Mouse (Mus musculus): ENCODE measurements around the gene Krtap3-3.
"Not testable (repeated sequence)": the region's sequence is repeated elsewhere in the genome, so short reads cannot be mapped to it uniquely, and the experiment has no call there.

Gene Krtap3-3

DNA sequence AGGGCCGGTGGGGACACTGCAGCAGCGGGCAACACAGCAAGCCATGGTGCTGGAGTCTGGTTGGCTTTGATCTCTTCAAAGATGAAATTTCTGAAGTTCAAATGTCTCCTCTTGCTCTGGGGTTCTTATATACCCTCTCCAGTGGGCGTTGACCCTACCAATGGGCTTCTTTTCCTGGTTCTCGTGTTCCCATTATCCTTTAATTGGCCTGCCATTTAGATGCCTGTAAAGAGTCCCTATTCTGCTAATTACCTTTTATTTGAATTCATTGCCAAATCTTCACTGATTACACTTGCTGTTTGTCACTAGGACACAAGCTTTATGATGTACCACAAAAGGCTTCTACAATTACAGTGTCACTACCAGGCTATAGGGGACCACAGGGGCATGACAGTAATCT is at the start of gene Krtap3-3:
TSS of gene Krtap3-3 (minus strand) at position 101 of the 400 bp plus-strand sequence.
- DNase-seq: no peak

DNA sequence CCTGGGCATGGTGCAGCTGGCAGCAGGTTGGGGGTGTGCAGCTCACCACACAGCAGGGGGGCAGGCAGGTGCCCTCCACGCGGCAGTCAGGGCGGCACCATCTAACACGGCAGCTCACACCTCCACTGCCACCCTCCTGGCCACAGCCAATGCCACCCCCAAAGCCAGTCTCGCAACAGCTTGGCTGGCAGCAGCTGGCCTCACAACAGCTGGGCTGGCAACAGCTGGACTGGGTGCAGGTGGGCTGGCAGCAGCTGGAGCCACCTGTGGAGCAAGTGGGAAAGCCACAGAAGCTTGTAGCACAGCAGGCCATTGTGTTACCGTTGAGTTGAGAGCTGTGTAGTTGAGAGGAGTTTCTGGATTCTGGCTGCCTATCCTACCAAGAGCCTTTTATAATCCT is 47.1 kb upstream of the Krtap3-3 start, which contains the start of gene Krtap9-3:
TSS of gene Krtap9-3 (minus strand) at position 364 of the 400 bp plus-strand sequence.
- DNase-seq: not testable (repeated sequence)

DNA sequence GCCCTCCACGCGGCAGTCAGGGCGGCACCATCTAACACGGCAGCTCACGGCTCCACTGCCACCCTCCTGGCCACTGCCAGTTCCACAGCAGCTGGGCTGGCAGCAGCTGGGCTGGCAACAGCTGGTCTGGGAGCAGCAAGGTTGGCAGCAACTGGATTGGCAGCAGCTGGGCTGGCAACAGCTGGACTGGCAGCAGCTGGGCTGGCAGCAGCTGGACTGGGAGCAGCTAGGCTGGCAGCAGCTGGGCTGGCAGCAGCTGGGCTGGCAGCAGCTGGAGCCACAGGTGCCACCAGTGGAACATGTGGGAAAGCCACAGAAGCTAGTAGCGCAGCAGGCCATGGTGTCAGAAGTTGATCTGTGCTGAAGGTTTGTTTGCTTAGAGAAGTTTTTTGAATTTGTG is 40.3 kb upstream of the Krtap3-3 start, which contains the start of gene Krtap1-3:
TSS of gene Krtap1-3 (minus strand) at position 359 of the 400 bp plus-strand sequence.
- no peak for DNase-seq

DNA sequence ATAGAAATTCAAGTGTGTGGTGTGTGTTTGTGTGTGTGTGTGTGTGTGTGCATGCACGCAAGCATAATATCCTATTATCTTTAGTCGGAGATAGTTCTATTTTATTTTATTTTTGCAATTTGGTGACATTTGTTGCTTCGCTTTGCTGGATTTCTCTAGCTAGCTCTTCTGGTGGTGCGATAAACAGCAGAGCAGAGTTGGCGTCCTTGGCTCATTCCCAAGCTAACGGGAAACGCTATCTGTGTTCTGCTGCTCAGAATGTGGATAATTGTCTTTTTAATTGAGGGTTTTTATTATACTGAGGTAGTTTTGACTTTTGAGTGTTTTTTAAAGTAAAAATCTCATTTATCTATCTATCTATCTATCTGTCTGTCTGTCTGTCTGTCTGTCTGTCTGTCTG is 34.4 kb upstream of the Krtap3-3 start:
- DNase-seq: no peak

DNA sequence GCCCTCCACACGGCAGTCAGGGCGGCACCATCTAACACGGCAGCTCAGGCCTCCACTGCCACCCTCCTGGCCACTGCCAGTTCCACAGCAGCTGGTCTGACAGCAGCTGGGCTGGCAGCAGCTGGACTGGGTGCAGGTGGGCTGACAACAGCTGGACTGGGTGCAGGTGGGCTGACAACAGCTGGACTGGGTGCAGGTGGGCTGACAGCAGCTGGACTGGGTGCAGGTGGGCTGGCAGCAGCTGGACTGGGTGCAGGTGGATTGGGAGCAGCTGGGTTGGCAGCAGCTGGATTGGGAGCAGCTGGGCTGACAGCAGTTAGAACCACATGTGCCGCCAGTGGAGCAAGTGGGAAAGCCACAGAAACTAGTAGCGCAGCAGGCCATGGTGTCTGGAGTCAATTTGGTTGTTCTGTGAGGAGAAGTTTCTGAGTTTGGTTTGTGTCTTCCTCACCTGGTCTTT is 32.6 kb upstream of the Krtap3-3 start, which contains the start of gene Krtap1-4:
TSS of gene Krtap1-4 (minus strand) at position 410 of the 460 bp plus-strand sequence.
- no peak for DNase-seq

DNA sequence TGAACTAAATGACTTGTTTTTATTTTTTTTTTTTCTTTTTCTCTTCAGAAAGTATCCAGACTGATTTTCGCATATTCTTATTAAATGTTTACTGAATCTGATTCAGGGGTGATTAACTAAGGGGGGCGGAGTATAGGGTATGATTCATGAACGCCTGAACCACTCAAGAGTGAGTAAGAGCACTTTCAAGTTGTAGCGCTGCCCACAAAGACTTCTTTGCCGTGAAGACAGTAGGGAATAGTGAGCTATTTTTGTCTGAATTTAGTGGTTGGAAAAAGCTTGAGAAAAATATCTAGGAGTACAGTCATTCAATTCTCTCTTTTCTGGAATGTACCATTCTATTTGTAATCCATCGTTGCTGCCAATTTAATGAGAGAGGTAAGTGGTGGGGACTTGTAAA is 30.9 kb upstream of the Krtap3-3 start:
- no peak for DNase-seq

DNA sequence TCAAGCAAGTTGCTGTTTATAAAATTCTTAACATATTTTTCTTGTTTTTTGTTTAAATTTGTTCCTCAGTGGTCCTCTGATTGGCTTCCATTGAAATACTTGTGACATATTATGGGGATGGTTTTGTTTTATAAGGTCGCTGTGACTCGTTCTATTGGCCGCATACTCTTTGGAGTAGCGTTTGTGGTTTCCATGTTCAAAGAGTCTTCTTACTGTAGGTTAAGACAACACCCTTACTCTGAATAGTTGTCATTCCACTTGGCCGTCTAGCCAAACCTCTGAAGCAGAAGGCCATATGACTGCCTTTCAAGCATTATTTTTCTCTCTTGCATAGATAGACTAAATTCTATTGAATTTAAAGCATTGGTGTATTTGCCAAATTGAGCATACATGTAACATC is 30.4 kb upstream of the Krtap3-3 start:
- no peak for DNase-seq

DNA sequence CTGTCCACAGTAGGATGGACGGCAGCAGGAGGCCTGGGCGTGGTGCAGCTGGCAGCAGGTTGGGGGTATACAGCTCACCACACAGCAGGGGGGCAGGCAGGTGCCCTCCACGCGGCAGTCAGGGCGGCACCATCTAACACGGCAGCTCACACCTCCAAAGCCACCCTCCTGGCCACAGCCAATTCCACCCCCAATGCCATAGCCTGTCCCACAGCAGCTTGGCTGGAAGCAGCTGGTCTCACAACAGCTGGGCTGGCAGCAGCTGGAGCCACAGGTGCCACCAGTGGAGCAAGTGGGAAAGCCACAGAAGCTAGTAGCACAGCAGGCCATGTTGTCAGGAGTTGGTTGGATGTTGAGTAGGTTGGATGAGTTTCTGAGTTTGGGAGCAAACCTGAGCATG is 30.0 kb upstream of the Krtap3-3 start, which contains the start of gene Krtap1-5:
TSS of gene Krtap1-5 (minus strand) at position 381 of the 400 bp plus-strand sequence.
- DNase-seq: no peak

DNA sequence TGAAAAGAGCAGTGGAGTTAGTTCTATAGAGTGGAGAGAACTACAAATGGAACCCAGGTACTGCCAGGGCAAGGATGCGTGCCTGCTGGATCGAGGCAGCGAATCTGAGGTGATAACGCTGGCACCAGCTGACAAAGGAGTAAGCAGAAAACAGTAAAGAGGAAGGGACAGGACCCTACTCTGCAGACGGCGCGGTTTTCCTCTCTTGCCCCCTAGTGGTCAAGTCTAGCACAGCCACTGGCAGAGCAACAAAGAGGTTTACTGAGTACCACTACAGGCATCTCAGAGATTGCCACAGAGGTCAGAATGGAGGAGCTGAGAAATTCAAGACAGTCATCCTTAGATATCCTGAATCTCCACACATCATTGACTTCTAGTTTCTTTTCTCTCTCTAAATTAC is 23.4 kb upstream of the Krtap3-3 start:
- peak; percentile 47 for DNase-seq

DNA sequence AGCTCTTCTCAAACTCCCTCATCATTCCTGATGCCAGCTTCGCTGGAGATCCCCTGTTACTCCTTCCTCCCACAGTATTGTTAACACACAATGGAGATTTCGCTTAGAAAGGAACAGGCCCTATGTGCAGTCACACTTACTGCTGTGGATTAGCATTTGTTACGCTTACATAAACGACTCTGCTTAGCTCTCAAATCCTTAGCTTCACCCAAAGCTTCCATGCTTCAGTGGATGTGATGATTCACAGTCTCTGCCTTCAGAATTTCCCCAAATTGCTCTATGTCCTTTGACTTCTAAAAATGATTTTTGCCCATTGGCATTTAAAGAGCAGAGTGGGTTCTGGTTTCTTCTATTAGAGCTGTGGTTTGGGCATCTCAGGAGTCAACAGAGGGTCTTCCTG is 22.5 kb upstream of the Krtap3-3 start:
- DNase-seq: no peak

DNA sequence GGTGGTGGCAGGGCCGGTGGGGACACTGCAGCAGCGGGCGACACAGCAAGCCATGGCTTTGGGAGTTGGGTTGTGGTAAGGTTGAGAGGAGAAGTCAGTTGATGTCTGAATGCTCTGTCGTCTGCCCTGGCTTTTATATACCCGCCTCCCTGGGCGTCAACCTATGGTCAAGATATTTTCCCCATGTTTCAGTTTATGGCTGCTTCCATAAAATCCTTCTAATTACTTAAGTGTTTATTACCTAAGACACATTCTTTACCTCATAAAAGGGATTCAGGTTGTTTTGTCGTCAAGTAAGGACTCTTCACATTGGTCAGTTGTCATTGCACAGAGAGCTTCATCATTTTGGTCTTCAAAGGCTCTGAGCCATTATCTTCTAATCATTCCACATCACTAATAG is 15.9 kb upstream of the Krtap3-3 start, which contains the start of gene Krtap3-1:
TSS of gene Krtap3-1 (minus strand) at position 101 of the 400 bp plus-strand sequence.
- DNase-seq: no peak

DNA sequence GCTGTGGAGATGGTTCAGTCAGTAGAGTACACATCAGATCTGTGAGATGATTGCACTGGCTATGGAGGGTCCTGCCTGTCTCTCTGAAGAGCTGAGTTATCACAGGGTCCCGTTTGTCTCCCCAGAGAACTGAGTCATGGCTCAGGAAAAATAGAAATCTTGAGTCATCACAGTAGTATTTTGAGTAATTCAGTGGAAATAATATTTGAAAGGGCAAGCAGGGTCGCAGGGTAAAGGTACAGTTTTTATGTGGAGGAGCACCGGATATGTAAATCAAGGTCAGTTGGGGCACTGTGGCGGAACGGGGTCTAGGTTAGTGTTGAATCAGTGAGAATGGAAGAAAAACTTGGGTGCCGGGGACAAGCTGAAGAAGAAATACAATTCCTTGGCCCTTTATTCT is 11.9 kb upstream of the Krtap3-3 start:
- no peak for DNase-seq

DNA sequence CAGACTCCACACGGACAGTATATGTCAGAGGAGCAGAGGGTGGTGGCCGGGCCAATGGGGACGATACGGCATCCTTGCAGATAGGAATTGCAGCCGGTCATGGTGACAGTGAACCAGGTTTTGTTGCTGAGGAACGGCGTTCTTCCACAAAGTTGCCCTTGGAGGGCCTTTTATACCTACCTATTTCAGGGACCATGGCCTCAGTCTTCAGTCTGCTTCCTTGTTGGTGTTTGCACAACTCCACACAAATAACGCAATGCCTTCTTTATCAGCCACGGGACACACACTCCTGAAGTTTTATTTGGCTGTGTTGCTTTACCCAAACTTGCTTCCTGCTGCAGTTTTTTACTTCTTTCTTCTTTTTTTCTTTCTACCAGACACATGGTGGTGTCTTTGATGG is 8.7 kb upstream of the Krtap3-3 start, which contains the start of gene Gm11939:
TSS of gene Gm11939 (minus strand) at position 101 of the 400 bp plus-strand sequence.
- no peak for DNase-seq

DNA sequence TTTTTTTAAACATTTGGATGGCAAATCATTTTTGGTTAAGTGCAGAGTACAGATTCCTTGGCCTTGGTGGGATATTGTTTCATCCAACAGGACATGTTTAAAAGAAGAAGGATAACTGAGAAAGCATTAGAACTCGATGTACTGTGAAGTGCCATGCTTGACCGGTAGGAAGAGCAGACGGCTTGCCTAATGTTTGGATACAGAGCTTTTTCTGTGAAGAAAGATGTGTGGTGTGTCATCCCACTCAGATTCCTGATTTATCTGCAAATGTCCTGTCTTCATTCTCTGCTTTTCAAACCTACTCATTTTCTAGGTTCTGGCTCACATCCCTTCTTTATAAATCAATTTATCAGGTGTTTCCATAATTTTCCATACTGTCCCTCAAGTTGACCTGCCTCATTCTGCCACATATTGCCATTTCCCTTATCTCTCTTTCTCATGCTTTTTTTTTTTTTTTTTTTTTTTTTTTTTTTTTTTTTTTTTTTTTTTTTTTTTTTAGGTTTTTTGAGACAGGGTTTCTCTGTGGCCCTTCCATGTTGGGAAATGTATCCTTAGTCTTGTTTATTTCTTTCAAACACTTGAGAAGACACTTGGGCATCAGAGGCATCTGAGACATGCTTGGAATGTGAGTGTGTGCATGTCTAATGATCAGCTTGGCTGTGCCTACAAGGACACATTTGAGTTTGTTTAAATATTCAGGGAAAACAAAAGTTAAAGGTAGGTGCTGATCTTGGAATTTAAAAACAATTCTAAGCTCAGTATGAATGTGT is 7.5 kb upstream of the Krtap3-3 start:
- no peak for DNase-seq

DNA sequence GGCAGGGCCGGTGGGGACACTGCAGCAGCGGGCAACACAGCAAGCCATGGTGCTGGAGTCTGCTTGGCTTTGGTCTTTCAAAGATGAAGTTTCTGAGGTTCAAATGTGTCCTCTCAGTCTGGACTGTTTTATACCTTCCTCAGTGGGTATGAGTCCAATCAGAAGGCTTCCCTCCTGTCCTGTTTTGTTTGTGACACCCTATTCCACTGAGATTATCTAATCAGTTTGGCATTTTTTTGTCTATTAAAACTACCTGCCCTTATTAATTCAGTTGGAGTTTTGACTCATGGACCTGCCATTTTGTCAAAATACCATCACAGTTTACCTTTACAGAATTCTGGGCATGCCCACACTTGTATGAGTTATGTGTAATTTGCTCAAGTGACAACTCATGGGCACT is 6.1 kb upstream of the Krtap3-3 start, which contains the start of gene Krtap3-2:
TSS of gene Krtap3-2 (minus strand) at position 101 of the 400 bp plus-strand sequence.
- DNase-seq: no peak

DNA sequence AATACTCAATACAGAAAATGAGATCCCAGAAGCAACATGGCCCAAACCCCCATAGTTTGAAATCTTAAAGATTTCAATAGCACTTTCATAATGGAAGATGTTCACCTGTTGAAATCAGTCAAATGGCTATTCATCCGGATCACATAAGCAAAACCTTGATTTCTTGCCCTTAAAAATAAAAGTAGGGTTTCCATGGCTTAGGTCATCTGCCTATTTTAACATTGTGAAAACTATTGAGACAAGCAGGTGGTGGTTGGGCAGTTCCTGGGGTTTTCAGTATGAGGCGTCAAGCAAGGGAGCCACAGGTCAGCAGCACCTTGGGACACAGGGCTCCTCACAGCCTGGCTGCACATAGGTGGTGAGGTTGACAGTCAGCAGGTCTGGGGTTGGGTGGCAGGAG is 5.5 kb upstream of the Krtap3-3 start:
- DNase-seq: no peak

DNA sequence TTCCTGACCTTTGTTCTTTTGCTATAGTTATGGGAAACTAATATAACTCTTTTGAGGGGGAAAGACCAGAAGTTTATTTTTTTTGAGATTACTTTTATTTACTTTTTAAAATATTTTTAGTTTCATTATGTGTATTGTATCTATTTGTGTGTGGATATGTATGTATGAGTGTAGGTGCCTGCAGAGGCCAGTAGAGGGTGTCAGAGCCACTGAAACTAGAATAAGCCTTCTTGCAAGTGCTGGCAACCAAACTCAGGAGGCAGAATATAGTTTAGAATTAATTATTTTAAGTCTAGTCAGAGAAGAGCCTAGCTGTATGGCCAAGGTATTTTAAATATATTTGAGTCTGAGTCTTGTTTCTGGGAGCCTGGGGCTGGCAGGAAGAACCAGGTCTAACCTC is 2.8 kb downstream of the Krtap3-3 start:
- no peak for DNase-seq

DNA sequence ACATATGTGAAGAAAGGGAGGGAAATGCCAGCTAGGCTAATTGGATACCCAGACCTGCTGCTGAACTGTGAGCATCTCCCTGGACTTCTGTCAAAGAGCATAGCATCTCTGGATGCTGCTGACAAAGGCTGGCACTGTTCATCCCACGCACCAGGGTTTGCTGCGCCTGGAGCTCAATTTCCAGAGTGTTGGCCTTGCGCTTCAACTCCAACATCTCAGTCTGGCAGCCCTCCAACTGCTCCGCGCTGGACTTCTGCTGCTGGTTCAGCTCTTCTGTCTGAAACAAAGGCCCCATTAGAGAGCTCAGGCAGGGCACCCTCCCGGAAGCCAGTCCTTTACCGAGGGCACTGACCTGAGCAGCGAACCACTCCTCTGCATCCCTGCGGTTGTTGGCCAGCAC is 10.9 kb downstream of the Krtap3-3 start:
- DNase-seq: peak; percentile 22

DNA sequence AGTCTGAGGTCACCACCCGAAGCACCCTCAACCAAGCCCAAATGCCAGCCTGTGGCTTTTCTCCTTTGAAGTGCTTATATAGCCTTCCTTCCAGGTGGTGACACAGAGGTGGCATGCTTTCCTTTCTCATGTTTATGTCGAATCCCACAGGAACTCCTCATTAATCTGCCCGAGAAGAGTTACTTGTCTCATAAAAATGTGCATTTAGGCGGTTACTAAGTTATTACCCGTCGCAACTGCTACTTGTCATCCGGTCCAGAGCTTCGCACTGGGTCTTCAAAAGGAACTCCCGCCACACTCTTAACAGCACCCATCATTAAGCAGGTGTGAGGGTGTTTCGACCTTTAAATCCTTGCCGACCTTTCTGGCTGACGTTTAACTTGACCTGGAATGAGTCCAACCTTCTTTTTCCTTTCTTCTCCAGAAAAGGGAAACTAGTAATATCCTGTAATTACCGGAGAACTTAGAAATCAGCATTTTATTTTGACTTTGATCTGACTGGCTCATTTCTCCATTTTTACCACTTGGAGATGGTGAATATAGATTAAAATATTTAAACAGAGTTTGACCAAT is 29.3 kb downstream of the Krtap3-3 start, which contains the start of gene Krt39:
TSS of gene Krt39 (minus strand) at position 51 of the 573 bp plus-strand sequence.
- no peak for DNase-seq

DNA sequence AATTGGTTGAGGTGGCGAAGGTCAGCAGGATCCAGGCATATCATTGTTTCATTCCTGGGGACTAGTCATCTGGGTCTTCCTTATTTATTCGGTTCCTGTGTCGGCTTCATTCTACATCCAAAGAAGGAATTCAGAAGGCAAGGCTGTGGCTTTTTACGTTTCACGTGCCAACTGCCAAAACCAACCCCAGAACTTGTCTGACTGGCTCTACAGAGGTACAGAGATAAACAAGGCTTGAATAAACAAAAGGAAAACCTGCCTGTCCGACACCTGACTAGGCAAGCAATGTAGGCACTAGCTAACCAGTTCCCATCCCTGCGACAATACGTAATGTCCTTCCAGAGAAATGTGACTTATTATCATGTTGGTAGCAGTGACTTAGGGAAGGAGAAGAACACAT is 36.6 kb downstream of the Krtap3-3 start:
- DNase-seq: no peak

All from cerebellum, adult 9-10 months (tissue).